ENCODE assay signal across 29 mouse cellular contexts in the genomic region with DNA sequence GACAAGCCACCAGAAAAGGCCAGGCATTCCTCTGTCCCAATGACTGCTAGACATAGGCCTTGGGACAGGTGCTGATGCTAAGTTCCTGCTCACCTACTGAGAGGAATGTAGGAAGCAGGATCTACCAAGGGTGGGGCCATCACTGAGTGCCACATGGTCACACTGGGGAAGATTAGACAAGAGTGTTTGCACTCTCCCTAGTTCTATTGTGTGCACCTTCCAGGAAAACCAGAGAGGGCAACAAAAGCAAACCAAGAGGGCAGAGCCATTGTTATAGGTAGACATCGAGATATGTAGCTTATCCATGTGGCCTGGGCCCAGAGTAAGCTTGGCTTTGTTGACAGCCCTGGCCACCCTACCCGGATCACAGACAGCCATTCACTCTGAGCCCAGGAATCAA. TPM values are rescaled to one million over a fixed set of nuclear protein-coding genes. Genes with fewer than 3 reads are reported as not detected.
DNase-seq lines count a peak whose midpoint lies in the region; ATAC-seq and TF ChIP-seq lines count a peak whose summit lies in the region.
"Had no signal": no experiment of that assay in that cellular context is flagged by ENCODE, and none has a peak within 500 bp of the region (broad histone marks: within the 10 kb centered on the region; RNA-seq: fewer than 3 reads in every experiment).

No protein-coding gene starts in this region.

- TF ChIP-seq EP300 in liver, postnatal 0 days (IDR thresholded peaks at IDR 0.05; ENCODE audit: low read depth): no peak

- no peak overlapping the region for H3K27ac ChIP-seq in liver, embryonic 13.5 days
- no peak overlapping the region for H3K27ac ChIP-seq in liver, postnatal 0 days (ENCODE audit: low read depth)
- peak overlapping the region; percentile 43; the same call in 1 of the 2 replicates for H3K27ac ChIP-seq in stomach, embryonic 16.5 days (ENCODE audit: low read length)
- H3K27ac ChIP-seq: embryonic facial prominence, embryonic 10.5 days; embryonic facial prominence, embryonic 13.5 days; forebrain, embryonic 12.5 days; forebrain, embryonic 15.5 days; heart, adult 2 months; heart, embryonic 10.5 days; heart, embryonic 13.5 days; hindbrain, embryonic 15.5 days had no signal

- H3K9ac ChIP-seq in liver, embryonic 13.5 days: peak overlapping the region; percentile 16; the same call in 1 of the 2 replicates
- H3K9ac ChIP-seq in liver, postnatal 0 days (replicated peaks): no peak overlapping the region
- no peak overlapping the region for H3K9ac ChIP-seq in stomach, embryonic 16.5 days (ENCODE audit: low read length)
- H3K9ac ChIP-seq: embryonic facial prominence, embryonic 13.5 days; forebrain, embryonic 12.5 days; forebrain, embryonic 15.5 days; heart, embryonic 13.5 days; hindbrain, embryonic 15.5 days had no signal

- peaks cover 36% of the 10 kb centered on the region for H3K4me1 ChIP-seq in liver, embryonic 13.5 days (replicated peaks)
- peaks cover 23% of the 10 kb centered on the region for H3K4me1 ChIP-seq in liver, postnatal 0 days (ENCODE audit: insufficient read depth)
- peaks cover 18% of the 10 kb centered on the region for H3K4me1 ChIP-seq in stomach, embryonic 16.5 days (ENCODE audit: control insufficient read depth, insufficient read depth, low read length)

- H3K36me3 ChIP-seq in liver, embryonic 13.5 days: no peaks in the 10 kb centered on the region
- H3K36me3 ChIP-seq in liver, postnatal 0 days (replicated peaks; ENCODE audit: insufficient read depth, low read length): no peaks in the 10 kb centered on the region
- no peaks in the 10 kb centered on the region for H3K36me3 ChIP-seq in stomach, embryonic 16.5 days (ENCODE audit: control insufficient read depth, insufficient read depth, low read length)
- H3K36me3 ChIP-seq: embryonic facial prominence, embryonic 10.5 days; embryonic facial prominence, embryonic 13.5 days; forebrain, embryonic 12.5 days; forebrain, embryonic 15.5 days; heart, embryonic 10.5 days; heart, embryonic 13.5 days; hindbrain, embryonic 15.5 days had no signal

- H3K4me3 ChIP-seq in liver, embryonic 13.5 days (replicated peaks): no peak overlapping the region
- H3K4me3 ChIP-seq in liver, postnatal 0 days (ENCODE audit: low read depth, low read length): no peak overlapping the region
- no peak overlapping the region for H3K4me3 ChIP-seq in stomach, embryonic 16.5 days (replicated peaks; ENCODE audit: low read length)
- H3K4me3 ChIP-seq: embryonic facial prominence, embryonic 10.5 days; embryonic facial prominence, embryonic 13.5 days; erythroblast, embryonic 14.5 days; forebrain, embryonic 12.5 days; forebrain, embryonic 15.5 days; heart, adult 2 months; heart, embryonic 10.5 days; heart, embryonic 13.5 days; hindbrain, embryonic 15.5 days had no signal

- TF ChIP-seq CTCF in liver, postnatal 0 days (IDR thresholded peaks at IDR 0.05; ENCODE audit: low read depth): no peak

- no peaks in the 10 kb centered on the region for H3K9me3 ChIP-seq in liver, embryonic 13.5 days (replicated peaks)
- H3K9me3 ChIP-seq in liver, postnatal 0 days (ENCODE audit: low read length): no peaks in the 10 kb centered on the region
- no peaks in the 10 kb centered on the region for H3K9me3 ChIP-seq in stomach, embryonic 16.5 days (replicated peaks; ENCODE audit: control insufficient read depth, low read length)
- H3K9me3 ChIP-seq: embryonic facial prominence, embryonic 10.5 days; embryonic facial prominence, embryonic 13.5 days; forebrain, embryonic 12.5 days; forebrain, embryonic 15.5 days; G1E; heart, embryonic 10.5 days; heart, embryonic 13.5 days; hindbrain, embryonic 15.5 days had no signal

- DNase-seq in cerebellum, adult 9-10 months: peak; percentile 28
- no peak for DNase-seq in liver, embryonic 13.5 days
- DNase-seq in liver, postnatal 0 days: no peak
- no peak for DNase-seq in c-Kit-positive CD71-positive TER-119-positive erythroid progenitor cells, embryonic 14.5 days (ENCODE audit: low spot score)
- DNase-seq in embryo, embryonic 9.5 days (ENCODE audit: extremely low spot score): no peak
- DNase-seq: adrenal gland, postnatal 10 days; adrenal gland, postnatal 36 days; B cell, adult 2 months; cerebellum, adult 2 months; cerebellum, postnatal 14 days; gastrocnemius, postnatal 25 days; heart, adult 2 months; heart, postnatal 14 days; heart, postnatal 4 days had no signal

- no peak for ATAC-seq in cerebellum, adult (ENCODE audit: insufficient number of reproducible peaks, low FRiP score, low TSS enrichment)
- no peak for ATAC-seq in liver, embryonic 13.5 days (ENCODE audit: low read depth)
- ATAC-seq in liver, postnatal 0 days: no peak
- peak; percentile 67 for ATAC-seq in stomach, embryonic 16.5 days (ENCODE audit: insufficient read depth, low FRiP score)
- ATAC-seq: forebrain, embryonic 15.5 days; Patski had no signal

- 57% methylated on average over 2 of the region's 2 CpGs for WGBS in liver, embryonic 13.5 days (ENCODE audit: insufficient replicate concordance)
- WGBS in liver, postnatal 0 days (ENCODE audit: insufficient replicate concordance): 76% methylated on average over 2 of the region's 2 CpGs
- WGBS in stomach, embryonic 16.5 days: 55% methylated on average over 2 of the region's 2 CpGs

- no peaks in the 10 kb centered on the region for H3K27me3 ChIP-seq in liver, embryonic 13.5 days
- no peaks in the 10 kb centered on the region for H3K27me3 ChIP-seq in liver, postnatal 0 days (ENCODE audit: insufficient read depth, low read length)
- no peaks in the 10 kb centered on the region for H3K27me3 ChIP-seq in stomach, embryonic 16.5 days (ENCODE audit: control insufficient read depth, insufficient read depth, low read length)
- H3K27me3 ChIP-seq: forebrain, embryonic 15.5 days; Patski had no signal

- H3K4me2 ChIP-seq in liver, embryonic 13.5 days: no peak overlapping the region
- H3K4me2 ChIP-seq in liver, postnatal 0 days (ENCODE audit: low read depth, low read length): no peak overlapping the region
- H3K4me2 ChIP-seq in stomach, embryonic 16.5 days (ENCODE audit: low read depth, low read length): no peak overlapping the region
- H3K4me2 ChIP-seq: embryonic facial prominence, embryonic 13.5 days; forebrain, embryonic 12.5 days; forebrain, embryonic 15.5 days; heart, embryonic 13.5 days; hindbrain, embryonic 15.5 days had no signal

RNA-seq across cellular contexts. Expression of gene Vps37c, which starts 2.8 kb away (rescaled TPM):
- polyA plus RNA-seq in liver, embryonic 13.5 days (2015; fragmentation: Nextera tagmentation; extraction: Ambion mirVana): 10.4 and 12.1 TPM in 2 replicates
- 8.2 and 9.4 TPM in 2 replicates for polyA plus RNA-seq in liver, postnatal 0 days (2015; fragmentation: Nextera tagmentation; extraction: Ambion mirVana)
- 48.7 and 60.3 TPM in 2 replicates for polyA plus RNA-seq in stomach, embryonic 16.5 days (2015; fragmentation: Nextera tagmentation; extraction: Ambion mirVana)

RNA-seq across cellular contexts. Expression of gene Pga5, which starts 7.9 kb away (rescaled TPM):
- polyA plus RNA-seq in liver, embryonic 13.5 days (2015; fragmentation: Nextera tagmentation; extraction: Ambion mirVana): not detected in 2 replicates
- polyA plus RNA-seq in liver, postnatal 0 days (2015; fragmentation: Nextera tagmentation; extraction: Ambion mirVana): 0.07 TPM in 1 of 2 replicates, not detected in the other
- polyA plus RNA-seq in stomach, embryonic 16.5 days (2015; fragmentation: Nextera tagmentation; extraction: Ambion mirVana): 139 and 218 TPM in 2 replicates
- polyA plus RNA-seq: cerebellum, adult 2 months; embryonic facial prominence, embryonic 10.5 days; embryonic facial prominence, embryonic 13.5 days; erythroblast, embryonic 14.5 days; forebrain, embryonic 12.5 days; forebrain, embryonic 15.5 days; heart, adult 2 months; heart, embryonic 10.5 days; heart, embryonic 13.5 days; heart, embryonic 16.5 days; hindbrain, embryonic 11.5 days; hindbrain, embryonic 15.5 days; intestine, embryonic 14.5 days had no signal

RNA-seq across cellular contexts. Expression of gene Vwce, which starts 51.7 kb away (rescaled TPM):
- polyA plus RNA-seq in liver, embryonic 13.5 days (2015; fragmentation: Nextera tagmentation; extraction: Ambion mirVana): 5.3 and 5.8 TPM in 2 replicates
- polyA plus RNA-seq in liver, postnatal 0 days (2015; fragmentation: Nextera tagmentation; extraction: Ambion mirVana): 18.2 and 19.9 TPM in 2 replicates
- polyA plus RNA-seq in stomach, embryonic 16.5 days (2015; fragmentation: Nextera tagmentation; extraction: Ambion mirVana): 1.2 and 2.0 TPM in 2 replicates
- polyA plus RNA-seq: heart, adult 2 months had no signal

RNA-seq across cellular contexts. Expression of gene Cd5, which starts 53.1 kb away (rescaled TPM):
- polyA plus RNA-seq in liver, embryonic 13.5 days (2015; fragmentation: Nextera tagmentation; extraction: Ambion mirVana): 0.08 TPM in 1 of 2 replicates, not detected in the other
- 0.16 and 0.17 TPM in 2 replicates for polyA plus RNA-seq in liver, postnatal 0 days (2015; fragmentation: Nextera tagmentation; extraction: Ambion mirVana)
- polyA plus RNA-seq in stomach, embryonic 16.5 days (2015; fragmentation: Nextera tagmentation; extraction: Ambion mirVana): 3.3 and 3.8 TPM in 2 replicates
- polyA plus RNA-seq: erythroblast, embryonic 14.5 days; forebrain, embryonic 12.5 days; G1E; hindbrain, embryonic 11.5 days; intestine, embryonic 14.5 days; Patski had no signal

Comparison
In these comparisons a context has a peak if more than half of its experiments do, and no peak if none do; other contexts are left out.
1. RNA of gene Pga5, which starts 7.9 kb away (polyA plus RNA-seq): 139 to 218 TPM in stomach, embryonic 16.5 days; 0.07 TPM in liver, postnatal 0 days and not detected in liver, embryonic 13.5 days; every median in the first group is over 100 times any median in the second.